Mouse (Mus musculus) naive thymus-derived CD4-positive, alpha-beta T cell, adult 2 months (primary cell): ENCODE results near the gene Gemin6.
"Not testable (repeated sequence)": the region's sequence is repeated elsewhere in the genome, so short reads cannot be mapped to it uniquely, and the experiment has no call there.

Source experiments
- DNase-seq: peaks from one replicate; pipeline ENCODE4 v3.0.0-alpha.2; 2011; ENCODE audit warnings: low read depth

Gemin6 gene

DNA sequence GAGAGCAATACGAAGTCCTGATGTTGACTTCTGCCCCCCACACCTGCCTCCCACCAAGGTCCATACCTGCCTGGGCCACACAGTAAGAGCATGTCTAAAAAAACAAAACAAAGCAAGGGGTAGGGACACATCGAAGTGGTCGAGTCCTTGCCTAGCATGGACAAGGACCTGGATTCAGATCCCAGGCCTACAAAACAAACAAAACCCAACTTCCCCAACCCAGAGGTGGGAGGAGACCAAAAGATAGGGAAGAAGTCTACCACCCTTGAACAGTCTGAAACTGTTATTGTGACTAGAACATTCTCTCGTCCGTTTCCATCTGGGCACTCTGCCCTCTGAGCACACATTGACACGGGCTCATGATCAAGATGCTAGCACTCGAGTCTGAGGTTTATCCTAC, 10.1 kb downstream of the Gemin6 start:
- no peak for DNase-seq

DNA sequence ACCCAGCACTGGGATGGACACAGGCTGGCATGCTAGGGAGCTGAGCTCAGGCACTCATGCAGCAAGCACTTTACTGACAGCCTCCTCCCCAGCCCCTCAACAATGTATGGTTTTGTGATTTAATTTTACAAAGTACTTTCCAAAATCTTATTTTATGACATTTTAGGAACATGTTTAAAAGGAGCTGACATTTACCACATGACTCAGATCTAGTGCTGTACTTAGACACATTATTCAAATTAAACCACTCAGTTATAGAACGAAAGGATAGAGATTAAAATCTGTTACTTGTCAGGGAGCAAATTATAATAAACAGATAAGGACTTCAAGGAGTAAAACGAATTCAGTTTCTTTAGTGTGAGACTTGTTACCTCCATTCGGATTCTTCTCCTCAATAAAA, 11.2 kb downstream of the Gemin6 start:
- no peak for DNase-seq

DNA sequence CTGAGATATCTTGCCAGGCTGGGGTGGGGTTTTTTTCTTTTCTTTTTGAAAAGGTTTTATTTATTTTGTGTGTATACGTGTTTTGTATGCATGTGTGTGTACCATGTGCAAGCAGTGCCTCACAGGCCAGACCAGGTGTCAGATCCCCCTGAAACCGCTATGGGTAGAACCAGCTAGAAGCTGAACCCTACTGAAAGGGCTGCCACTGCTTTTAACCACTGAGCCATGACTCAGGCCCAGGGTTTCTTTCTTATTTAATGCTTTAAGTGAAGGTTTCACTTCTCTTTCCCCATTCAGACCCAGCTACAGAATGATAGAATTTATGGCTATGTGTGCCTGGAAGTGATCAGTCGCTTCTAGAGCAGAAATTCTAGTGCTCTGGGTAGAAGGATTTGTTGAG, 12.6 kb downstream of the Gemin6 start:
- DNase-seq, result no peak

DNA sequence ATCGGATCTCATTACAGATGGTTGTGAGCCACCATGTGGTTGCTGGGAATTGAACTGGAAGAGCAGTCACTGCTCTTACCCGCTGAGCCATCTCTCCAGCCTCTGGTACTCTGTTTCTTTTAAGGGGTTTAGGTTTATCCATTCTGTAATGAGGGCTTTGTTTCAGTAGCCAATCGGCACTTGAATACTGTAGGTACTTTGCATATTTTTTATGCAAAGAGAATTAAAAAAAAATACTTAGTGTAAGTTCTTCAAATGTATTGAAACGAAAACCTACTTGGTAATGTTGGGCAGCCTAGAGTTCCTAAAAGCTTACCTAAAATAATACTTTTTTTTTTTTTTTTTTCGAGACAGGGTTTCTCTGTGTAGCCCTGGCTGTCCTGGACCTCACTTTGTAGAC, 13.2 kb downstream of the Gemin6 start:
- DNase-seq, result no peak

DNA sequence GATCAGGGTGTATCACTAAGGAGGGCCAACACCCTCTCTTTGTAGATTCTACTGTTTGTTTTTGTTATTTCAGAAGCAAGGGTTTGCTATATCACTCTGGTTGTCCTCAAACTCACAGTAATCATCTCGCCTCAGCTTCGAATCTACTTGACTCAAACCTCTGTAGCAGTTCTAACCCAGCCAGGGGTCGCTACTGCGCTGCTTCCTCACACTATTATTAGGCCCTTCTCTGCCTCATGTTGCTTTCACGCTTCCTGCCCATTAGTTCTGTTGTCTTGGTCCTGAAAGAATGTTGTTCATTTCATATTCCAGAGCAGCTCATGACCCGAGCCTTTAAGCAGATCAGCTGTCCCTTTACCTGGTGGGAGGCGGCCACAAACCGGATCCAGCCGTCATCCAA, 17.4 kb downstream of the Gemin6 start:
- DNase-seq, result no peak

DNA sequence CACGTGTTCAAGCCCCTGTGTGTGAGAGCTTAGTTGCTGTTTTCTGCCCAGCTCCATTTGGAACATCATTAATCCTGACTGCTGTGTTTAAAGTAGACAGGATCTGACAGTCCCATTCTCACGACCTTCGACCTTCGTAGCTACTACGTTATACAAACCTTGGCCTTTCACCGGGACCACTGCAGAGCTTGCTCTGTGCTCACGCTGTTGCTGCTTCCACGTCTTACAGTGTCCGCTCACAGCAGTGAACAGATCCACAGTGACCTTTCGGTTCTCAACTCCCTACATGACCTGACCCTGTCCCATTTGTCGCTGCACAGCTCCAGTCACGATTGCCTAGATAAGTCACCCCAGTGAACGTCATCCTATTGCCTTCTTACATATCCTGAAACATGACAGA, 18.9 kb downstream of the Gemin6 start:
- DNase-seq, result no peak

DNA sequence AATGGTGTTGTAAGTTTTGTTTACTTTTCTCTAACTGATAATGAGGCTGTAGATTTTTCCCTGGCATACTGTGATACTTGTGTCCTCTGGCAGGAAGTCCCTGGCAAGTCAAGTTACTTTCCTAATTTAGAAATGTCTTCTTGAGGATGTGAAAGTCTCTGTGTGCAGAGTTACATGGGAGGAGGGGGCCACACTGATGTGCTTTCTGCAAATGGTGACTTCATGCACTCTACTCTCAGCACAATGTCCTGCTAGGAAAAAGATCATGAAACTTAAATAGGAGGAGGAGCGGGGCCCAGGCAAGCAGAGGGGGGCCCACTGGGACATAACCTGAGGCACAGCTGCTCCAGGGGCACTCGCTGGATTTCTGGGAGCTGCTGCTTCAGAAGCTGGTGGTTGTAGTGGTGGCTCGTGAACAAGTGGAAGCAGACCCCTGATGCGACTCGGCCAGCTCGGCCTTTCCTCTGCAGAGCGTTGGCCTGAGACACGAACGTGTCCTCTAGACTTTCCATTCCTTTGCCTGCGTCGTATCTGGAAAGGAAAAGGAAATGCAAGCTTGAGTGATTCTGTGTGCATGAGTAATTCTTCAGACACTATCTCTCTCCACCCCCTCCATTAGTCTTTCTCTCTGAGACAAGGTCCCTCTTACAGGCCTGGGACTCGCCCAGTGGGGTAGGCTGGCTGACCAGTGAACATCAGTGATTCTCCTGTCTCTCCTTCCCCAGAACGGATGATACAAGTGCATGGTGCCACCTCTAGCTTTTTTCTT, 28.7 kb downstream of the Gemin6 start:
- DNase-seq, result no peak

DNA sequence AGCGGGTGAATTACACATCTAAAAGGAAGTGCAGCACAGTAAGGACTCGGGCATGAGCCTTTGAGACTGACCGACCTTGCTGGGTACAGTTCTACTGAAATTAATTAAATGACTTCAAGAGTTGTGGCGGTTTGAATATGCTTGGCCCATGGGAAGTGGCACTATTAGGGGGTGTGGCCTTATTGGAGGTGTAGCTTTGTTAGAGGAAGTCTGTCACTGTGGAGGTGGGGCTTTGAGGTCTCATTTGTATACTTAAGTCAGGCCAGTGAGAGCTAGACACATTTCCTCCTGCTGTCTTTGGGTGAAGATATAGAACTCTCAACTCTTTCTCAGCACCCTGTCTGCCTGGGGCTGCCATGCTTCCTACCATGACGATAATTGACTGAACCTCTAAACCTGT, 30.2 kb downstream of the Gemin6 start:
- DNase-seq, result no peak

DNA sequence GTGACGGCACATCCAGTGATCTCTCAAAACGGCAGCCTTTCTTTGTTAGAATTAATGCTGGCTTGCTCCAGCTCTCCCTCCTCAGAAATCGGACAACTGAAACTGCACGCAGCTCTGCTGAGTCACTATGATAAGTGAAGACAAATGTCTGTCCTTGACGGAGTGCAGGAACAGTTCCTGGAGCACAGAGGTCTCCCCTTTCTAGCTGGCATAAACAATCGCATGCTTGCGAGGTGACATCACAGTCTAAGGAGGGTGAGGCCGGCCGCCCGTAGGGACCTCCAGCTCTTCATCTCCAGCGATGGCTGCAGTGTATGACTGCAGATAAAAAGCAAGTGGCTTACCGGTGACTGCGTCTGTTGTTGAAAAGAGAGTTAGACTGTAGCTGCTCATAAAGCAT, 31.0 kb downstream of the Gemin6 start:
- DNase-seq, result no peak

DNA sequence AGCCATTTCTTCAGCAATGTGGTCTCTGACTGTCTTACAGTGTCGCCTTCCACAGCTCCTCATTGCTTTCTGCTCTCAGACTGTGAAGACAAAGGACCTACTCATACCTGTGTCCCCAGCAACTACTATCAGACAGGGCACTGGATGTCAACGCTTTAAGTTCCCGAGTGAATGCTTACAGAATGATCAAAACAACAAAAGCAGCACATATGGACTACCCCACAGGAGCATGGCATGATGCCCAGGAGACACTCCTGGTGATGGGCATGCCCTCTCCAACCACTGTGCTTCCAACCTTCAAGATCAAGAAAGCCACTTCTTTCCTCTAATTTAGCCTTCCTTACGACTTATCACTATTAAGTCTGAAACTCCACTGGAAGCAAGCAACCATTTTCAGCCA, 42.8 kb downstream of the Gemin6 start:
- no peak for DNase-seq

DNA sequence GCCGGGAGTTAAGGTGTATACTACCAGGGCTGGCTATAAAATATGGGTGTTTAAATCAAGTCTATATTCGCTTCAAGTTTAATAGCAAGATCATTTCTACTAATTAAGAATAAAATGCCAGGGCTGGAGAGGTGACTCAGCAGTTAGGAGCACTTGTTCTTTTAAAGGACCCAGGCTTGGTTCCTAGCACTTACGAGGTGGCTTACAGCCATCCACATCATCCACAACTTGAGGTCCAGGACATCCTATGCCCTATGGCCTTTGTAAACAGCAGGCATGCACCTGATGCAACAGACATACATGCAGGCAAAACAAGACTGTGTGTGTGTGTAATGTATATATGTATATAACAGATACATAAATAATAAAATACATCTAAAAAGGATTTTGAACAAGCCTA, 43.9 kb downstream of the Gemin6 start:
- no peak for DNase-seq

DNA sequence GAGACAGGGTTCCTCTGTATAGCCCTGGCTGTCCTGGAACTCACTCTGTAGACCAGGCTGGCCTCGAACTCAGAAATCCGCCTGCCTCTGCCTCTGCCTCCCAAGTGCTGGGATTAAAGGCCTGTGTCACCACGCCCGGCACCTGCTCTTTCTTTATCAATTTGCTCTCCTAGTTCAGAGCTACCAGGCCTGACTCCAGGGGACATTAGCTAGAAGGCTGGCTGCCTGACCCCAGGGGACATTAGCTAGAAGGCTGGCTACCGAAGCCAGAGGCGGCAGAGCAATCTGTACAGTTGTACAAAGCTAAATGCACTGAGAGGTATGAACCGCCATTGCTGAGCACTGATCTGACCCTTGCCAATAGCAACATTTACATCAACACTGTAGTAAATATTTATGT, 46.4 kb downstream of the Gemin6 start:
- DNase-seq, result not testable (repeated sequence)
